Mouse (Mus musculus): ENCODE results near the gene Thsd7b.

The Thsd7b gene

GRCm38 (mm10) chr1:129526967-129527366 lies 253.9 kb downstream of the Thsd7b start:
- DNase-seq (ENCODE audit: low read depth): no peak

GRCm38 (mm10) chr1:129532206-129532605 lies 259.1 kb downstream of the Thsd7b start:
- DNase-seq (ENCODE audit: low read depth): no peak

- DNase-seq (ENCODE audit: low read depth): no peak
Measured at GRCm38 (mm10) chr1:129538508-129538907, 265.4 kb downstream of the Thsd7b start.

- no peak for DNase-seq (ENCODE audit: low read depth)
Measured at GRCm38 (mm10) chr1:129538970-129539369, 265.9 kb downstream of the Thsd7b start.

GRCm38 (mm10) chr1:129540751-129541150 lies 267.6 kb downstream of the Thsd7b start:
- DNase-seq (ENCODE audit: low read depth): no peak

GRCm38 (mm10) chr1:129542563-129543146 lies 269.6 kb downstream of the Thsd7b start:
- no peak for DNase-seq (ENCODE audit: low read depth)

GRCm38 (mm10) chr1:129543169-129543568 lies 270.1 kb downstream of the Thsd7b start:
- DNase-seq (ENCODE audit: low read depth): no peak

- no peak for DNase-seq (ENCODE audit: low read depth)
Measured at GRCm38 (mm10) chr1:129558054-129558453, 285.0 kb downstream of the Thsd7b start.

GRCm38 (mm10) chr1:129559137-129559536 lies 286.0 kb downstream of the Thsd7b start:
- DNase-seq (ENCODE audit: low read depth): no peak

GRCm38 (mm10) chr1:129559812-129560211 lies 286.7 kb downstream of the Thsd7b start:
- no peak for DNase-seq (ENCODE audit: low read depth)

GRCm38 (mm10) chr1:129562707-129563106 lies 289.6 kb downstream of the Thsd7b start:
- DNase-seq (ENCODE audit: low read depth): no peak

GRCm38 (mm10) chr1:129570522-129570921 lies 297.4 kb downstream of the Thsd7b start:
- DNase-seq (ENCODE audit: low read depth): no peak

GRCm38 (mm10) chr1:129579955-129580354 lies 306.9 kb downstream of the Thsd7b start:
- no peak for DNase-seq (ENCODE audit: low read depth)

- no peak for DNase-seq (ENCODE audit: low read depth)
Measured at GRCm38 (mm10) chr1:129586635-129587034, 313.5 kb downstream of the Thsd7b start.

GRCm38 (mm10) chr1:129589366-129590002 lies 316.4 kb downstream of the Thsd7b start:
- DNase-seq (ENCODE audit: low read depth): no peak

- DNase-seq (ENCODE audit: low read depth): no peak
Measured at GRCm38 (mm10) chr1:129595447-129595846, 322.3 kb downstream of the Thsd7b start.

- no peak for DNase-seq (ENCODE audit: low read depth)
Measured at GRCm38 (mm10) chr1:129600933-129601332, 327.8 kb downstream of the Thsd7b start.

GRCm38 (mm10) chr1:129602284-129602683 lies 329.2 kb downstream of the Thsd7b start:
- no peak for DNase-seq (ENCODE audit: low read depth)

GRCm38 (mm10) chr1:129608395-129608794 lies 335.3 kb downstream of the Thsd7b start:
- no peak for DNase-seq (ENCODE audit: low read depth)

GRCm38 (mm10) chr1:129616080-129616479 lies 343.0 kb downstream of the Thsd7b start:
- no peak for DNase-seq (ENCODE audit: low read depth)

GRCm38 (mm10) chr1:129619440-129620301 lies 346.6 kb downstream of the Thsd7b start:
- DNase-seq (ENCODE audit: low read depth): no peak

- DNase-seq (ENCODE audit: low read depth): no peak
Measured at GRCm38 (mm10) chr1:129624519-129624918, 351.4 kb downstream of the Thsd7b start.

GRCm38 (mm10) chr1:129635146-129635545 lies 362.0 kb downstream of the Thsd7b start:
- DNase-seq (ENCODE audit: low read depth): no peak

Data from c-Kit-positive CD71-positive TER-119-negative erythroid progenitor cells, embryonic 14.5 days (primary cell).